Mouse (Mus musculus) adipocyte (in vitro differentiated cells): ENCODE measurements at regions not wholly inside any gene's neighbourhood (a gene's known extent, or its start where the extent isn't known, plus 50 kb on each side); places are given as distances from the start of the nearest gene placed in this dataset.

Experiments used
- DNase-seq: peaks from one replicate; pipeline ENCODE4 v3.0.0-alpha.2; 2016; ENCODE audit warnings: low spot score

DNA sequence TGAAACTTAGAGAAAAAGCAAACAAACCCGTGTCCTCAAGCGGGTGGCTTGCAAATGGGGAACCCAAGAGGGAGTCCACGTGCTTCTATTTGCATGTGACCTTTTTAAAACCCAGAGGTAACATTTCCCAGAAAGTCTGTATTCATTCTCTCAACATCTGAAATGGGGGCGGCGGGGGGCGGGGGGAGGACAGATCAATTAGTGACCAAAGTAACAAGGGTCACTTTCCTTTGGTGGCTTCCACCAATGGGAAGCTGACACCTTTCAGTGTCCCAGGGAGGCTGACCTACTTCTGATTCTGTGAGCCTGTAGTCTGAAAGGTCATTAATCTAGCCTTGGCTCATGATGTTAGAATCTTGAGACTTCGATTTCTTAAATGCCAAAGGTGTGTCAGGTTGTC, 236.0 kb downstream of the Gm11011 start:
- no peak for DNase-seq

DNA sequence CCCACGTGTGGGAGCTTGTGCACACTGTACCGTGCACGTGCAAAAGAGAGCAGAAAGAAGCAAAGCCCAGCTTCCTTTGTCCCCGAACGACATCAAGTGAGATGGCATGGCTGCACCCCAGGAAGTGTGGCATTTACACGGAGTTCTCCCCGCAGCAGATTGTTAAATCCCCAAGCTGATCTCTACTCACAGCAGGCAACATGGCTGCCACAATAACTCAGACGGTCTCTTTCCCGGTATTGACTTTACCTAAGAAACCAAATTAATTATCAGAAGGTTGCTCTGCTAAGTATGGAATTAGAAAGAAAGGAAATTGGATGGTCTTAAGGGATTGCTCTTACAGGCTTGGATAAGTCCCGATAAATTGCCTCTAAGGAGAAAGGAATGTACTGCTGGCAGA, 241.4 kb downstream of the Gm11011 start:
- DNase-seq, result no peak

GRCm38 (mm10) chr2:169319521-169319920, 268.0 kb downstream of the Gm11011 start:
- no peak for DNase-seq

GRCm38 (mm10) chr2:169314396-169314930, 273.1 kb downstream of the Gm11011 start:
- DNase-seq, result no peak

DNA sequence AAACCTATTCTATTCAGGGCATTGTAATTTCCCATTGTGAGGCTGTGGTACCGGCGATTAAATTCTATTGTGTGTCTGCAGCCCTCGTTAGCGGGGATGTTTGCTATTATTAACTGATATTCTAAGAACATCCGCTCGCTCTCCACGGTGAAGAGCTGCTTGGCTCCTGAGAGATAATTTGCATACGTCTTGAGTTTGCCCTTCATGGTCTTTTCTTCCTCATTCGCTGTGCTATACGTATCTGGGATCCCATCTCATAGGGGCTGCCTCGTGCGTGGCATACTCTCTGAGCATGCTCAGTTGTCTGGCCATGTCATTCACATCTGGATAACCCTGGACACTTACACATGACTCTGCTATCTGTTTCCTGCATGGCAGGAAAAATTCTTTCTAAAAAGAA, 275.7 kb downstream of the Gm11011 start:
- DNase-seq, result no peak

GRCm38 (mm10) chr2:169311356-169311755, 276.2 kb downstream of the Gm11011 start:
- no peak for DNase-seq

DNA sequence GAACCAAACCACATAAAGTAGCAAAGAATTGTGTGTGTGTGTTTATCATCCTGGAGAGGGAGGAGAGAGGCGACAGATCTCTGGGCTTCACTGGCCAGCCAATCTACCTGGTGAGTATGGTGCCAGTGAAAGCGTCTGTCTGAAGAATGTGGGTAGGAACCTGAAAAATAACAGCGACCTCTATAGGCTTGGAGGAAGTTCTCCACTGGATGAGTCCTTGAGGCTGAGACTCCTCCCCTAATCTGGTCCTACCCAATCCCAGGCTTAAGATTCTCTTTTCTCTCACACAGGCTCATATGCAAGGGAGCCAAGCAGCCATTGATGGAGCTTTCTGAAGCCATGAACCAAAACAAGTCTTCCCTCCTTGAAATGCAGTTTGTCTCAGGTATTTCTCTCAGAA, 283.2 kb downstream of the Gm11011 start:
- no peak for DNase-seq

- DNase-seq, result no peak
Measured at GRCm38 (mm10) chr2:169300966-169301365, 286.6 kb downstream of the Gm11011 start.

DNA sequence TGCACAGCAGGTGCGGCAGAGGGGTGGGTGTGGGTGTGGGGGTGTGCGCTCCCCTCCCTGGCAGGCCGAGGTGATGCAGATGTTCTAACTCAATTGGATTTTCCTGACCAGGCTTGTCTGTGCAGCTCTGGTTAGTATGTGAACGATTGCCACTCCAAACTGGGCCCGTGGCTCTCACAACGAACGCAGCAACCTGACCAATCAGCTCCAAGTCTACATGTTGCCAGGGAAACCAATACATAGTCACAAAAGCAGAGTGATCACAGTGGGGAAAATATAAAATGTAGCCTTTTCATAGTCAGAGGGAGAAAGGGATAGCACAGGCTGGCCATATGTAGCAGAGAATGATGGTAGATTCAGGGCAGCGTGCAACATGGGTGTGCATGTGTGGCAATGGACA, 287.1 kb downstream of the Gm11011 start:
- DNase-seq, result no peak

DNA sequence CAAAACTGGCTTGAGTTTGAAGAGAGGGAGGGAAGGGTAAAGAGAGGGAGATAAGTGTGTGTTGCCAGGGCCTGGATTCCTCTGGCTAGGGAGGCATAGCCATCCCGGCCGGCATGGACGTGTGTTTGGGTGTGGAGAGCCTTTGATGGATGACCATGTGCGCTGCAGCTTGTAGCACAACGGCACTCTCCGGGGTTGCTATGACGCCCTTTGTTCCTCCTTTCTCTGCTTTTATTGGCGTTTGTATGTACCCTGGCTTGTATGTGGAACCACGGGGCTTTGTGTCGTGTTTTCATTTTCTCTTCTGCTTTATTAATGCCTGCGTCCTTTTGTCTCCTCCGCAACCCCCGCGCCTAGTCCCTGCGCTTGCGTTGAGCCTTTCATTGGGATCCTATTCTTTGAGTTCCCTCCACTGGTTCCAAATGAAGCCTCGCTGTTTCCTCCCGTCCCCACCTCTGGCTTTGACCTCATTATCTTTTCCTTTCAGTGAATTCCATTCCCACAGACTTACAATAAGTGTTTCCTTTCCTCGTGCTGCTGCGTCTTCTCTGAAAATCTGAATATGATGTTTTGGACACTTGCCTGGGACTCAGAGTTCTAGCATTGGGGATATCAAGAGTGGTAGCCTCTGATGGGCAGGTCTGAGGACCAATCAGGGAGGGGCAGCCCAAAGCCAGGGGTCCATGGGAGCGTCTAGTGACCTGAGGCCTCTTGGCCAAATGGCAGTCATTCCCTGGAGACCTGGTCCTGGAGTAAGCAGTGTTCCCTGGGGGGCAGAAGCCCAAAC, 289.5 kb downstream of the Gm11011 start:
- DNase-seq, result no peak

DNA sequence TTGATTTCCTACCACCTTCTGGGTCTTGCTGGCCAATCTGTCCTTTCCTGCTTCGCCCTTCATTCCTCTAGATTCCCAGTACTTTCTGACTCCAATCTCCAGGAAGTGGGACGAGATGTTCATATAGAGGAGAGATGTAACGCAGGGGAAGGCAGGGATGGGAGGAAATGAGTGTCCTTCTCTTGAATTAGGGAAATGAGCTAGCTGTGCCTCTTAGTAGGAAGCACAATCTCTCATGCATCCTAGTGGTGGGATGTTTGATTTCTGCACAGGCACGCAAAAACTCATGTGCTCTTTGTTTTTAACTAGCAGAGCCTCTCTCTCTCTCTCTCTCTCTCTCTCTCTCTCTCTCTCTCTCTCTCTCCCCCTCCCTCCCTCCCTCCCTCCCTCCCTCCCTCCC, 290.3 kb downstream of the Gm11011 start:
- DNase-seq, result no peak

- no peak for DNase-seq
Measured at GRCm38 (mm10) chr2:169293351-169293750, 294.2 kb downstream of the Gm11011 start.

GRCm38 (mm10) chr2:169288891-169289605, 298.5 kb downstream of the Gm11011 start:
- no peak for DNase-seq

DNA sequence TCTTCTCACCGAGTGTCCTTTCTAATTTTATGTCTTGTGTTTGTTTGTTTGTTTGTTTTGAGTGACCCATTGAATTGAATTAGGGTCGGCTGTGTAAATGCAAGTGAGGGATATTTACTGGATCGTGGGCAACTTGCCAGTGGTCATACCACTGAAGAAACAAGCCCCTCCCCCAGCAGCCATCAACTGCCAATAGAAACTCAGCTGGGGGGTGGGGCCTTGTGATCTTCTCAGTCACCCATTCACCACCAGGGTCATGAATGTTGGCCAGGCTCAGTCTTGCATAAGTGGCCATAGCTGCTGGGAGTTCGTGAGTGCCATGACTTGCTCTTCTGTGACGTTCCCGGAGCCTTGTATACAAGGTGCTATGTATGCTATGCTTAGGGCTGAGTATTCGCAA, 300.8 kb downstream of the Gm11011 start:
- DNase-seq, result no peak

- DNase-seq, result no peak
Measured at GRCm38 (mm10) chr2:169282508-169283117, 304.9 kb downstream of the Gm11011 start.

DNA sequence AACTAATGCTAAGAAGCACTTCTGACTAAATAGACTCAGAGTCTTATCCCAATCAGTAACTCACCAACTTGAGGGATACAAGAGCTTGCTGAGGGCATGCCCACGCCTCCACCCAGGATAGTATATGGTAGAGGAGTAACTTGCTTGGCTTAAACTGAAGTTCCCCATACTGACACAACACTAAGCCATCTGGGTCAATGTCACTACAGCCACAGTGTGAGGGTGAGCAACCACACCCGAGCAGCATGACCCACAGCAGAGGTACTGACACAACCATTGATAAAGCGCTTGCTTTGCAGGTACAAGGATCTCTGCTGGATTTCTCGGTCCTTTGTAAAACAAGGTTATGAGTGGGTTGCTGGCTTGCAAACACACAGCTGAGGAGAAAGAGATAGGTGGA, 312.2 kb downstream of the Gm11011 start:
- DNase-seq, result no peak

DNA sequence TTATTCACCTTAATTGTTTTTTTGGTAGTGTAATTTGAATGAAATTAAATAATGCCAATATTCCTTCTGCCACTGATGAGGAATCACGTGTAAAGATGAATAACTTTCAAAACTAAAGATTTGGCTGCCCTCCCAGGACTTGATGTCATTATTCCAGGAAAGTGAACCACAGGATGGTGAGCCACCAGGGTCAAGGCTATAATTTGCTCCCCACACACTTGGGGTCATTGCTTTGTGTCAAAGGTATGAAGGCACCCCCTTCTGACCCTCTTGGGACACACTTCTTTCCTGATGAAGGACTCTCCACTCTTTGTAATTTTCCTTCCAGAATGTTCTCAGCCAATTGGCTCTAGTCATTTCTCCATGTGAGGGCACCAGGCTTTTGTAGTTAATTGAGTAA, 313.4 kb downstream of the Gm11011 start:
- DNase-seq, result no peak

DNA sequence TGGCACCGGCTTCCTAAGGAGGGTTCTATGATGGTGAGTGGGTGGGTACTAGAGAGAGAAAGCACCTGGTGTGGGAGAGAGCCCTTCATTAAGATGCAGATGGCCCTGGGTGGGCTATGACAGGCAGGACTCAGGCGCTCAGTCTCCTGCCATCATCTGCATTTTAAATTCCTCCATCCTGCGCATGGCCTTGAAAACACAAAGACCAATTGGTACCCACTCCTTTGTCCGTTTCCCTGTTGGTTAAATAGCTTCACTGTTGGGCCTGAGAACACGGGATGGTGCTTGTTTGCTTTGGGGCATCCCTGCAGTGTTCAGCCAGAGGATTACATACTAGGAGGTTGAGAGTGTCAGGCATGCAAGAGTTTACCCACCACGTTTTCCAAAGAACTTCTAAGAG, 314.9 kb downstream of the Gm11011 start:
- DNase-seq, result no peak

- DNase-seq, result no peak
Measured at GRCm38 (mm10) chr2:169272018-169272417, 315.5 kb downstream of the Gm11011 start.

- no peak for DNase-seq
Measured at GRCm38 (mm10) chr2:169260636-169261035, 305.2 kb upstream of the Zfp64 start.

DNA sequence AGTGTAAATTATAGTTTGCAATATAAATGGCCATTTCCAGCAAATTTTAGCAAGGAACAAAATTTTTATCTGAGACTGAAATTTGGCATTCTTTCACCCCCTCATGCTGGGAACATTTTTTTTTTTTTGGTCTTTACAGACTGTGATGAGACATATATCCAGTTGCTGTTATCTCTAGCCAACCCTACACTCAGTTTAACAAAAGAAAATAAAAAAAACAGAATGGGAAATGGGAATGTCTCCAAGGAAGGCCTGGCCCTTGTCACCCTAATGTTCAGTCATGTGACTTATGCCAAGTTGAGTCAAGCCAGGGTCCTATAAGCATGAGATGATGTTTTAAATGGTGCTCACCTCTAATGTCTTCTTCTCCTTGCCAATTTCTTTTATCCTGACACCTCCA, 289.2 kb upstream of the Zfp64 start:
- DNase-seq, result no peak

DNA sequence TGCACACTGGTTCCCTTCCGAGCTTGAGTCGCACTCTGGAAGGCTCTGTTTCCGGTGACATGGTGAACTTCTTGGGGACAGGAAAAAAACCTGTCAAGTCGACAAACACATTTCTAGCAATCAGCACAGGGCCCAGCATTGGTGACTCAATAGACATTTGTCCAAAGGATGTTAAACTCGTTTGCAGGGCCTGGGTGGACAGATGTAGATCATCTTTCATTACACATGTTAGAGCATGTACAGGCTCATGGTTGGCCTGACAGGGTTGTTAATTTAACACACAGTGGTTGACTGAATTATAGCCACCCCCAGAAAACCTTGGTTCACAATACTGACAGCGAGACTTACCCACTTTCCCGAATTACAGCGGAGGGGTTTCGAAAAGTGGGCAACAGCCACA, 288.6 kb upstream of the Zfp64 start:
- no peak for DNase-seq

DNA sequence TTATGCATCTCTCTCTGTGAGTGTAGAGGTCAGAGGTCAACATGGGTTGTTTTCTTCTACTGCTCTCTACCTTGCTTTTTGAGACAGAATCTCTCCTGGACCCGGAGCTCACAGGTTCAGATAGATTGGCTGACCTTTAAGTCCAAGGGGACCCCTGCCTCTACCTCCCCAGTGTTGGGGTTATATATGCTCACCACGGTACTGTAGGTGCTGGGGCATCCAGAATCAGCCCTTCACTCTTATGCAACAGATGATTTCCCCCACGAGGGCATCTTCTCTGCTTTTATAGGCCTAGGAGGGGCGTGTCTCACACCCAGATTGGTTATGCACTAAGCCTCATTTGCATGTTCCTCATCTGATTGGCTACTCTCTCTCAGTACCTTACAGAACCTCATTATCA, 282.5 kb upstream of the Zfp64 start:
- DNase-seq, result no peak
